In genomic region chr12:112163981-112164839, GRCm38 (mm10) we compare ENCODE assay signal across 11 mouse cellular contexts. TPM values are rescaled to one million over a fixed set of nuclear protein-coding genes. Genes with fewer than 3 reads are reported as not detected.
DNase-seq lines count a peak whose midpoint lies in the region; ATAC-seq and TF ChIP-seq lines count a peak whose summit lies in the region.
"Had no signal": no experiment of that assay in that cellular context is flagged by ENCODE, and none has a peak within 500 bp of the region (broad histone marks: within the 10 kb centered on the region; RNA-seq: fewer than 3 reads in every experiment).

No protein-coding gene starts in this region.

- H3K27ac ChIP-seq in lung, embryonic 14.5 days (ENCODE audit: low read depth), result no peak overlapping the region
- H3K27ac ChIP-seq in forebrain, embryonic 11.5 days (ENCODE audit: low read depth, low read length), result peak overlapping the region; percentile 67
- H3K27ac ChIP-seq in limb, embryonic 12.5 days, result no peak overlapping the region
- H3K27ac ChIP-seq: embryonic facial prominence, embryonic 13.5 days had no signal

- WGBS in lung, embryonic 14.5 days, result 27% methylated on average over 16 of the region's 16 CpGs
- WGBS in forebrain, embryonic 11.5 days, result 19% methylated on average over 16 of the region's 16 CpGs
- 41% methylated on average over 16 of the region's 16 CpGs for WGBS in limb, embryonic 12.5 days

- no peak overlapping the region for H3K9ac ChIP-seq in lung, embryonic 14.5 days
- peak overlapping the region; percentile 3; the same call in 1 of the 2 replicates for H3K9ac ChIP-seq in forebrain, embryonic 11.5 days (ENCODE audit: low read length)
- no peak overlapping the region for H3K9ac ChIP-seq in limb, embryonic 12.5 days (replicated peaks)

- no peak overlapping the region for H3K4me2 ChIP-seq in lung, embryonic 14.5 days
- no peak overlapping the region for H3K4me2 ChIP-seq in forebrain, embryonic 11.5 days (ENCODE audit: low read depth, low read length, severe bottlenecking)
- no peak overlapping the region for H3K4me2 ChIP-seq in limb, embryonic 12.5 days
- H3K4me2 ChIP-seq: embryonic facial prominence, embryonic 13.5 days had no signal

- no peaks in the 10 kb centered on the region for H3K27me3 ChIP-seq in lung, embryonic 14.5 days (ENCODE audit: insufficient read depth, low read length)
- H3K27me3 ChIP-seq in forebrain, embryonic 11.5 days (ENCODE audit: control insufficient read depth, insufficient read depth, low read length), result no peaks in the 10 kb centered on the region
- no peaks in the 10 kb centered on the region for H3K27me3 ChIP-seq in limb, embryonic 12.5 days
- H3K27me3 ChIP-seq: embryonic facial prominence, embryonic 13.5 days had no signal

- ATAC-seq in lung, embryonic 14.5 days (ENCODE audit: insufficient read depth), result peak; percentile 15; the same call in 1 of the 2 replicates
- ATAC-seq in forebrain, embryonic 11.5 days (replicated peaks; ENCODE audit: low FRiP score), result peak; percentile 57
- ATAC-seq in limb, embryonic 12.5 days (ENCODE audit: insufficient number of reproducible peaks, insufficient read depth, low FRiP score, low TSS enrichment, low read depth), result peak; percentile 39; the same call in 1 of the 2 replicates
- ATAC-seq in activated CD4-positive, CD25-positive, alpha-beta regulatory T cell, adult 4 months, result no peak

- DNase-seq in lung, embryonic 14.5 days, result no peak
- DNase-seq in lung, postnatal 36 days, result no peak
- DNase-seq in forebrain, embryonic 11.5 days (ENCODE audit: low spot score), result no peak
- DNase-seq in retina, embryonic 14.5 days (ENCODE audit: low spot score), result peak; percentile 76
- DNase-seq in urinary bladder, postnatal 36 days (ENCODE audit: low spot score in 2 of 2), result no peak
- no peak for DNase-seq in adrenal gland, postnatal 25 days
- DNase-seq: heart, adult 18-20 months had no signal

- no peaks in the 10 kb centered on the region for H3K36me3 ChIP-seq in lung, embryonic 14.5 days (ENCODE audit: insufficient read depth)
- H3K36me3 ChIP-seq in forebrain, embryonic 11.5 days (ENCODE audit: control insufficient read depth, insufficient read depth, low read length), result no peaks in the 10 kb centered on the region; the same call in 1 of the 2 replicates
- peaks cover 57% of the 10 kb centered on the region for H3K36me3 ChIP-seq in limb, embryonic 12.5 days

- no peaks in the 10 kb centered on the region for H3K9me3 ChIP-seq in lung, embryonic 14.5 days (ENCODE audit: low read depth, low read length)
- no peaks in the 10 kb centered on the region for H3K9me3 ChIP-seq in forebrain, embryonic 11.5 days (ENCODE audit: control insufficient read depth, low read length)
- H3K9me3 ChIP-seq in limb, embryonic 12.5 days, result no peaks in the 10 kb centered on the region
- H3K9me3 ChIP-seq: embryonic facial prominence, embryonic 13.5 days had no signal

- H3K4me3 ChIP-seq in lung, embryonic 14.5 days (ENCODE audit: low read depth, low read length), result no peak overlapping the region
- H3K4me3 ChIP-seq in forebrain, embryonic 11.5 days (ENCODE audit: low read depth, low read length), result no peak overlapping the region
- no peak overlapping the region for H3K4me3 ChIP-seq in limb, embryonic 12.5 days (replicated peaks)
- H3K4me3 ChIP-seq: embryonic facial prominence, embryonic 13.5 days had no signal

- TF ChIP-seq CTCF in lung, embryonic 14.5 days (IDR thresholded peaks at IDR 0.05; ENCODE audit: low read depth), result no peak

- no peaks in the 10 kb centered on the region for H3K4me1 ChIP-seq in lung, embryonic 14.5 days (ENCODE audit: insufficient read depth)
- H3K4me1 ChIP-seq in forebrain, embryonic 11.5 days (replicated peaks; ENCODE audit: control insufficient read depth, insufficient read depth, low read length), result peaks cover 23% of the 10 kb centered on the region
- peaks cover 28% of the 10 kb centered on the region for H3K4me1 ChIP-seq in limb, embryonic 12.5 days (replicated peaks)

RNA-seq across cellular contexts. Expression of gene Kif26a, which starts 18.2 kb away (rescaled TPM):
- 2.2 and 2.3 TPM in 2 replicates for polyA plus RNA-seq in lung, embryonic 14.5 days (2014; fragmentation: Nextera tagmentation; extraction: Ambion mirVana)
- 6.4 and 7.1 TPM in 2 replicates for polyA plus RNA-seq in forebrain, embryonic 11.5 days (2014; fragmentation: Nextera tagmentation; extraction: Ambion mirVana)
- 6.6 and 6.7 TPM in 2 replicates for polyA plus RNA-seq in limb, embryonic 12.5 days (2016; fragmentation: Nextera tagmentation; extraction: Ambion mirVana)
- 7.4 and 13.7 TPM in 2 replicates for total RNA-seq in adrenal gland, postnatal 25 days (2021)
- not detected for polyA plus RNA-seq in activated CD4-positive, CD25-positive, alpha-beta regulatory T cell, adult 4 months (2017; shearing (Covaris generic))
- total RNA-seq: megakaryocyte, adult 5-6 weeks had no signal

RNA-seq across cellular contexts. Expression of gene Aspg, which starts 57.7 kb away (rescaled TPM):
- 1.6 TPM in 2 replicates for polyA plus RNA-seq in lung, embryonic 14.5 days (2014; fragmentation: Nextera tagmentation; extraction: Ambion mirVana)
- 0.29 and 1.1 TPM in 2 replicates for polyA plus RNA-seq in forebrain, embryonic 11.5 days (2014; fragmentation: Nextera tagmentation; extraction: Ambion mirVana)
- polyA plus RNA-seq in limb, embryonic 12.5 days (2016; fragmentation: Nextera tagmentation; extraction: Ambion mirVana), result 3.1 and 3.4 TPM in 2 replicates
- total RNA-seq in adrenal gland, postnatal 25 days (2021), result 35.6 and 47.0 TPM in 2 replicates
- not detected for polyA plus RNA-seq in activated CD4-positive, CD25-positive, alpha-beta regulatory T cell, adult 4 months (2017; shearing (Covaris generic))
- total RNA-seq: megakaryocyte, adult 5-6 weeks had no signal
